Mouse (Mus musculus) cerebellum, adult 2 months (tissue): Measurements from ENCODE around the gene Tmem141. TPM values are rescaled to one million over a fixed set of nuclear protein-coding genes. Genes with fewer than 3 reads are reported as not detected.

Source experiments
- DNase-seq, 2 experiments: peaks; one replicate each; pipeline ENCODE4 v3.0.0; 2021
- H3K27ac ChIP-seq: fragments of 200-500 bp; 2 replicates; pipeline ENCODE4 v1.5.1; 2012; ENCODE audit warnings: low read length, control low read depth, inconsistent platforms; ENCODE audit not compliant: insufficient read depth
- H3K27me3 ChIP-seq: fragments of 200-500 bp; 2 replicates; pipeline ENCODE4 v1.6.1; 2012; ENCODE audit warnings: inconsistent platforms, mild to moderate bottlenecking, low read length, moderate library complexity; ENCODE audit not compliant: control insufficient read depth, insufficient read depth
- H3K4me1 ChIP-seq: fragments of 200-500 bp; 2 replicates; pipeline ENCODE4 v1.6.1; 2011; ENCODE audit warnings: low read length; ENCODE audit not compliant: control insufficient read depth, insufficient read depth
- H3K4me3 ChIP-seq: fragments of 200-500 bp; replicated peaks from 2 replicates; pipeline ENCODE3; 2011; ENCODE audit warnings: mild to moderate bottlenecking, low read depth, low read length, control low read depth; ENCODE audit not compliant: insufficient read depth
- CTCF ChIP-seq: fragments of 200-500 bp; IDR thresholded peaks from 2 replicates; pipeline ENCODE4 v1.5.1; 2011; ENCODE audit warnings: low read depth, mild to moderate bottlenecking, control low read depth, low read length, moderate library complexity, borderline replicate concordance; ENCODE audit not compliant: insufficient read depth
- POLR2A ChIP-seq: fragments of 200-500 bp; IDR thresholded peaks from 2 replicates; pipeline ENCODE4 v1.6.1; 2011; ENCODE audit warnings: low read length, control low read depth, borderline replicate concordance; ENCODE audit not compliant: insufficient read depth
- WGBS: fragments of 180-500 bp; shearing (Covaris S2); methylation state at CpG from one replicate; pipeline ENCODE4 v1.1.7; 2018; 5-methylcytosine and 5-hydroxymethylcytosine counted together
- polyA plus RNA-seq: library from polyadenylated mRNA; depleted of rRNA; stranded (reverse); fragments of >200 nt; gene quantifications from 2 replicates; pipeline ENCODE4 v1.2.3, GENCODE M21; 2012; rRNA removed

The Tmem141 gene
- polyA plus RNA-seq, result 79.7 and 85.7 TPM in 2 replicates

DNA sequence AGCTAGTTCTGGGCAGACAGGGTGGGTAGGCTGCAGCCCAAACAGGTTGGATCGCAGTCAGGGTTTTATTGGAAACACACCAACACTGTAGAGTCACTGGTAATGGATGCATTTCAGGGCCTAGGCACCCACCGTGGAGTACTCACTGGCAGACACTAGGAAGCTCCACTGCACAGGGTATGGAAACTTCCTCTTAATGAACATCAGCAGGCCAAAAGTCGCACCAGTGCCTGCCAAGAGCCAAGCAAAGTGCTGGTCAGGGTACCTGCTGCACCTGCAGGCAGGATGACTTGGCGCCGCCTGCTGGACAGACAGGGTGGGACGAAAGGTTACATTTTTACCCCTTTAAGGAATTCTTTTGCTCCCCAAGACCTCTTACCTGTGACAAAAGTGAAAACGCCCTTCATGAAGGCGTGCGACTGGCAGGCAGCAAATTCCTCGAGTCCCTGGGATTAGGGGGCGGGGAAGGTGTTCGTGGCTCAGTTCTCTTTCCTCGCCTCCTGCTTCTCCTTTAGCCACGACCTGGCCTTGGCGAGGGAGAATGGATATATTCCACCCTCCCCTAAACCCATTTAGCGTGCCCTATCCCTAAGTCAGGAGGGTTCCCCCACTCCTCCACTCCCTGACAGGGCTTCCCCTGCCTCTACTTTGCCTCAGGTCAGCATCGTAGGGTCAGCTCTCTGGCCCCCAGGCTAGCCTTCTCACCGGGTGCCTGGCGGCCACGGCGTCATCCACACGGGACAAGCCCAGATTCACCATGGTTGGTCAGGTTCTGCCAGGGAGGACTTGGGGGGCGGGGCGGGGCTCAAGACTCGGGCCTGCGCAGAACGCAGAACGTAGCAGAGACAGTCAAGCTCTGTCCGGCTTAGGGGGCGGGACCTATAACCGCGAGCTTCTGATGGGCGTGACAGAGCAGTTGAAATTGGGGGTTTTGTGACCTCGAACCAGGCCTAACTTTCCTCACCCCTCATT is at the start of gene Tmem141:
Gene Tmem141 (minus strand): TSS at position 777 of the 972 bp plus-strand sequence.
- DNase-seq, result peak; percentile 92 to 95
- no peaks in the 10 kb centered on the region for H3K27me3 ChIP-seq
- peak within 1 kb of the TSS; percentile 86 for H3K27ac ChIP-seq
- 2% methylated on average over 34 of the region's 34 CpGs for WGBS
- TF ChIP-seq POLR2A, result peak; percentile 78; the same call in 1 of the 2 replicates
- TF ChIP-seq CTCF, result peak; percentile 87
- peak within 1 kb of the TSS; percentile 86 for H3K4me3 ChIP-seq
- peaks cover 11% of the 10 kb centered on the region for H3K4me1 ChIP-seq

- 71% methylated on average over 1 of the region's 1 CpGs for WGBS
- H3K4me1 ChIP-seq, result peaks cover 4% of the 10 kb centered on the region; the same call in 1 of the 2 replicates
- no peak for TF ChIP-seq POLR2A
- no peak for TF ChIP-seq CTCF
Observed at GRCm38 (mm10) chr2:25666516-25666915, 44.7 kb upstream of the Tmem141 start.

DNA sequence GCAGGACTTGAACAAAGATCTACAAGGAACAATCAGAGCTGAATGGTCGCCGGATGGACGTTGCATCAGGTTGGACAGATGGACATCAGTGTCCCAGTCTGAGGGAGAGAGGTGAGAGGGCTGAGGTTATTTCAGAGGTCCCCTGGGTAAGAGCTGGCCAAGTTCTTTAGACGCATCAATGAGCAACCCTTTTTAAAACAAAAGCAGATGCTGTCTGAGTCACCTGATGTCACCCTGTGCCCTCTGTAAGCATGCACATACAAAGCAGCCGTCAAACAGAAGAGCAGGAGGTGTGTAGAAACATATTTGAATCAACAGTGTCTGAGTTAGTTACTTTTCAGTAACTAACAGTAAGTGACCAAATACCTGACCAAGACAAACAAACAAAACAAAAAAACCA is 42.3 kb upstream of the Tmem141 start:
- Histone ChIP-seq H3K4me3 (no peak overlapping the region), H3K4me1 (peaks cover 7% of the 10 kb centered on the region; the same call in 1 of the 2 replicates), H3K27ac (no peak overlapping the region), H3K27me3 (no peaks in the 10 kb centered on the region)
- 61% methylated on average over 5 of the region's 5 CpGs for WGBS
- no peak for DNase-seq
- no peak for TF ChIP-seq POLR2A
- no peak for TF ChIP-seq CTCF

More at GRCm38 (mm10) chr2:25666516-25666915, 44.7 kb upstream of the Tmem141 start:
- Histone ChIP-seq H3K27ac (no peak overlapping the region), H3K27me3 (no peaks in the 10 kb centered on the region), H3K4me3 (no peak overlapping the region)
- DNase-seq, result no peak

- DNase-seq, result peak; percentile 23 to 38
- no peak for TF ChIP-seq POLR2A
- peak; percentile 72 for TF ChIP-seq CTCF
- Histone ChIP-seq H3K27me3 (no peaks in the 10 kb centered on the region), H3K4me3 (no peak overlapping the region), H3K4me1 (peaks cover 7% of the 10 kb centered on the region; the same call in 1 of the 2 replicates), H3K27ac (no peak overlapping the region)
- 50% methylated on average over 1 of the region's 1 CpGs for WGBS
Observed at GRCm38 (mm10) chr2:25663511-25663910, 41.7 kb upstream of the Tmem141 start.

DNA sequence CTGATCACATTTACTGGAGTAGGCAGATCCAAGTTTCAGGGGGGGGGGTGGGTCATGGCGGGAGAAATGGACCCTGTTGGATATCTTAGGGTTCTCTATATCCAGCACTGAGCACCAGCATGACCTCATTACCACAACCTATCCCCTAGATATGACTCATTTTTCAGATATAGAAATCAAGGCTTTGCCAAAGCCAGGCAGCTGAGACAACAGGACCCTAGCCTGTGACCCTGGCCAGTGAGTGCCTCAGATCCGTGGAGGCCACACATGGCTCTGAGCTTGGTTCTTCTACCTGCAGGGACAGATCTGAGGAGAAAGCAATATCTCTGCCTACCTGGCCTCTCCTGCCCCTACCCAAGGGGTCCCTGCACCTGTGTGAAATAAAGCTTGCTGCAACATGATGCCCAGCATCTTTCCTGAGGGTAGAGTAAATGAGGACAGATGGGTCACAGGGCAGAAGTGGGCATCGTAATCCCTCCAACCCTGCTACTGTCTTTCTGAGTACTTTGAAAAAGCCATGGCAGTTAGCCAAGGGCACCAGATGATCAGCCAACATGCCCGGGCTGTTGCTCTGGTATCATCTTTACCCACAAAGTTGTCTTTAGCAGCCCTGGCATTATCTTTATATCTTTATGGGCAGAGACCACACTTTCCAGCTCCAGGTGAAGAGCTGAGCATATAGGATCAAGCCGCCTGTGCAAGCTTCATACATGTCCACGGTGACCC is 39.6 kb upstream of the Tmem141 start:
- Histone ChIP-seq H3K4me1 (peaks cover 12% of the 10 kb centered on the region), H3K27me3 (no peaks in the 10 kb centered on the region), H3K27ac (no peak overlapping the region), H3K4me3 (no peak overlapping the region)
- TF ChIP-seq POLR2A, result no peak
- no peak for TF ChIP-seq CTCF
- no peak for DNase-seq
- 50% methylated on average over 6 of the region's 6 CpGs for WGBS

DNA sequence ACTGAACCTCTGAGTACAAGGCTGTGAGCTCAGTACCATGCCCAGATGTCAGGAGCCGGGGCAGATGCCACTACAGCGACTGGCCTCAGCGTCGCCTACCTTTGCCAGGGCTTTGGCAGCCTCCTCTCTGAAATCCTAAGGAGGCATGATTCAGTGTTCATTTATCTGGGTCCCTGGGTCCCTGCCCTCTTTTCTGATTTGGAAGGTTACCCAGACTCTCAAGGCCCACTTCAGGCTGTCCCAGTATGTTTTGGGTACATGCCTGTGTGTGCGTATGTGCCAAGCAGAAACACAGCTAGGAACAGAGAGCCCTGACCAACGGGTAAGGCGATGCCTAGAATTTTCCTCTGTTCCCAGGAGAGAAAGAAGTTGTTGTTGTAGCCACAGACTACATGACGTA is 38.5 kb upstream of the Tmem141 start:
- WGBS, result 66% methylated on average over 8 of the region's 8 CpGs
- Histone ChIP-seq H3K27me3 (no peaks in the 10 kb centered on the region), H3K4me1 (peaks cover 12% of the 10 kb centered on the region), H3K4me3 (no peak overlapping the region), H3K27ac (no peak overlapping the region)
- TF ChIP-seq POLR2A (no peak), CTCF (no peak)
- DNase-seq, result no peak

DNA sequence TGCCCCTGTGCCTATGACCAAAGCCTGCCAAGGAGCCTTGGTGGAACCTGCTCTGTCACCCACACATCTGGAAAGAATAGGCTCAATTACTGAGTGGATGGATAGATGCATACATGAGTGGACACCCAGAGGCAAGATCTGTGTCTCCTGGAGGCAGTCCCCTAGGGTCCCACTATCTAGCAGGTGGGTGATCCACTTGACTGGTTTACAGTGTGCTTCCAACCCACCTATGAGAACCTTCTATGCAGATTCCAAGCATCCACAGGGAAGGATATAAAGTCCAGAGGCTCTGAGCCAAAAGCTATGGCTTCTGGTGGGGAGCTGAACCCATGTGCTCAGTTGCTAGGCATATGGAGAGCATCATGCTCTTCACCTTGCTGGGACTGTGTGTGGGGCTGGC is 35.8 kb upstream of the Tmem141 start, which contains the start of gene Lcn5:
Gene Lcn5 (plus strand): TSS at position 301 of the 400 bp plus-strand sequence.
- Histone ChIP-seq H3K27ac (no peak within 1 kb of the TSS), H3K4me1 (peaks cover 12% of the 10 kb centered on the region), H3K27me3 (no peaks in the 10 kb centered on the region), H3K4me3 (no peak within 1 kb of the TSS)
- DNase-seq, result no peak
- TF ChIP-seq CTCF, result no peak
- TF ChIP-seq POLR2A, result no peak

GRCm38 (mm10) chr2:25657246-25657645 is 35.4 kb upstream of the Tmem141 start:
- 32% methylated on average over 4 of the region's 4 CpGs for WGBS
- Histone ChIP-seq H3K4me3 (no peak overlapping the region), H3K27ac (no peak overlapping the region), H3K4me1 (peaks cover 12% of the 10 kb centered on the region), H3K27me3 (no peaks in the 10 kb centered on the region)
- peak; percentile 46 to 52 for DNase-seq
- TF ChIP-seq CTCF (no peak), POLR2A (no peak)
